Mouse (Mus musculus) brain, adult 2 months (tissue): Measurements from ENCODE around the gene Fam185a.
A peak's percentile ranks its signal among the peaks of the same experiment; 100 is the strongest.

Experiments used
- DNase-seq: peaks from one replicate; pipeline ENCODE4 v3.0.0; 2011; ENCODE audit warnings: low read depth, low spot score

The Fam185a gene

DNA sequence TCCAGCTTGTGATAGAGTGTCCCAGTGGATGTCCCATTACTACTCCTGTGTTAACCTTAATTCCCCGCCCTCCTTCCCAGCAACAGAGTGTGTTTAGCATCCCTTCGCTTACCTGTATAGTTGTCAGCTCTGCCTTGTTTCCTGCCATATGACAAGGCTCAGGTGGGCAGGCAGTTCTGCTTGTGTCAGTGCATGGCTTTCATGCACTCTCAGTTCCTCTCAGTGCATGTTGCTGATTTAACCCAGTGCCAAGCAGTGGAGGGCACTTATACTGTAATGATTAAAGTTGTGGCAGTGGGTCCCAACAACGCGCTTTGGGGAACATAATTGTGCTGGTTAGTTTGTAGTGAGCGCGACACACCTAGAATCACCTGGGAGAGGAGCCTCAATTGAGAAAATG is 1.9 kb downstream of the Fam185a start:
- no peak for DNase-seq

GRCm38 (mm10) chr5:21434148-21434929 is 9.6 kb downstream of the Fam185a start:
- DNase-seq, result peak; percentile 89

GRCm38 (mm10) chr5:21436471-21436975 is 11.8 kb downstream of the Fam185a start:
- no peak for DNase-seq

- no peak for DNase-seq
Observed at GRCm38 (mm10) chr5:21438428-21438827, 13.7 kb downstream of the Fam185a start.

DNA sequence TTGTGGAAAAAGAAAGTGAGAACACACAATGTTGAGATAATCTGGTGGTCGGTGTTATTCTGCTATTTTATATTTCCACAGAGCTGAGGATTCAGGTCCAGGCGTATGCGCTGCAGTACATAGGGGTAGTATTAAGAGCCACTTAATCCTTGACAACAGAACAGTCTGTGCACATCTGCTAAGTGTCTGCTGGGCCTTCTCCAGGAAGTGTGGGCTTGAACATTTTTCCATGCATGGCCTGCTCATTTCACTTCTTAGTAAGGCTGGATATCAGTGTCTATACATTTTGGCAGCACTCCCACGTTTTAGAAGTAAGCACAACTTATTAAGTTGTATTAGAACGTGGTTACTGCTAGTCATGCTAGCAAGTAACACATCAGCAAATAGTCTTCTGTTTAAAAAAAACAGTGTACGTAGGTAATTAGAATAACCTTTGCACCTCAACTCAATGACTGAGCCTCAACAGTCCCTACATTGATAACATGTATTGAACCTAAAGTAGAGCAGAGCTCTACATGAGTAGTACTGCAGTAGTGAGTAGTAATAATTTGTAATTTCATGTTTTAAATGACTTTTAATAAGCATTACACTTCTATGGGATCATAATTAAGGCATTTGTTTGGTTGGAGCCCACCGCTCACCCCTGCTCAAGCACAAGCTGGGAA is 14.8 kb downstream of the Fam185a start:
- peak; percentile 10 for DNase-seq

- DNase-seq, result peak; percentile 8
Observed at GRCm38 (mm10) chr5:21440833-21441530, 16.2 kb downstream of the Fam185a start.

GRCm38 (mm10) chr5:21467387-21467786 is 42.6 kb downstream of the Fam185a start:
- DNase-seq, result no peak

GRCm38 (mm10) chr5:21468100-21468499 is 43.3 kb downstream of the Fam185a start:
- DNase-seq, result peak; percentile 15

- peak; percentile 51 for DNase-seq
Observed at GRCm38 (mm10) chr5:21478428-21478827, 53.7 kb downstream of the Fam185a start.

DNA sequence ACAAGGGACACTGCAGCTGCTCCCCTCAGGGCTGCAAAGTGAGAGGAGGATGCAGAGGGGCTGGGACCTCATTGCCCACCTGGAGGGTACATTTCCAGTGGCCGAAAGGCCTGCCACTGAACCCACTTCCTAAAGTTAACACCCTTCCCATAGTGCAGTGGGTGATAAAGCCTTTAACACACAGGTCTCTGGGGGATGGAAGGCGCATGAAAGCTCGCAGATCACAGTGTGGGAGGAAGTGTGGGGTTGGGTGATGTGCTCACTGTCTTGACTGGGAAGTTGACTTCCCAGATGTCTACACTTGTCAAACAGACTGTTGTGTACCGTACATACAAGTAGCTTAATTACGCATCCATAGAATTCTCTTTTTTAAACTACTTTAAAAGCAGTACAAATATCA is 55.0 kb downstream of the Fam185a start:
- peak; percentile 50 for DNase-seq

DNA sequence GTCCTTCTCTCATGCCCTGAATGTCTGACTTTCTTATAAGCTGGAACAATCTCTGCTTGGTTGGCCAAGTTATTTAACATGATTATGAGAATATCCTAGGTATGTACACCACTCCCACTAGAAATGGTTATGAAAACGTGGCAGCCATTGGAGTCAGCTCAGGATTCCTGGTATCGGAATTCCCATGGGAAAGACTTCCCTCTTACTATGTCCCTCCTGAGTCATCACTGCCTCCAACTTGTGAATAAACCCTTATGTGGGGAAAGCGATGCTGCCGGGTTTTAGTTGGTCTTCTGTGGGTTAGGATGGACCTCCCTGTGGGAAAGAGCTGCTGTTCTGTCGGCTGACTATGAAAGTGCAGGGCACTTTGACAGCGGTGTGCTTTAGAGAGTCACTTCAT is 56.8 kb downstream of the Fam185a start:
- DNase-seq, result no peak

DNA sequence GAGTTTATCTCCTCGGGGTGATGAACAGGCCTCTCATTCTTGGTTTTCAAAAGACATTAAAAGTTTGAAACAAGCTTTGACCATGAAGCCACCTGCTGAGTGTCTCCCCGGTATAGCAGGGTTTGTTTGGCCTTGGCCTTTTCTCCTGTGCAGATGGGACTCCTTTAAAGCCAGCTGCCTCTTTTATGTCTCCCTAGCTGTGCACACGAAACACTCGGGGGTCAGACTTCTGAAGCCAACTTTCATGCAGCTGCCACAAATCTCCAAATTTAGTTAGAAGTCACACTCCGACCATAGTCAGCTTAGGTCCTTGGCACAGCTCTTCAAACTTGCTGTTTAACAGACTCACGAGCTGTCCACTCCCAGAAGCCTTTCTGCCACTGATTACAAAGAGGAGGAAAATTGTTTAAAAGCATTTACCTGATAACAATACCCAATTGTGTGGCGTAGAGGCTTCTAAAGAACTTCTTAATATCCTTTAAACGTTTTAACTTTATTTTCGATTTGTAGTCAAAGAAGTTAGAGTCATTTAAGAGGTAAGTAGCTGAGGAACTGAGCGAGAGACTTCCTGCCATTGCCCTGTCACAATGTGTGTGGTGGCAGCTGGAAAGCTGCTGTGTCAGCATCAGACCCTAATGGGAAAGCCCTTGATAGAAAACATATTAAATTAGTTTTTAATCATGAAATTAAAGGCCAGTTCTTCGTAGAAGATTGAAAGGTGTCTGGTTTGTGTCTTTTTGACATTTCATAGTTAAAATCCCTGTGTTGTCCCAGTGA is 57.9 kb downstream of the Fam185a start:
- peak; percentile 14 for DNase-seq

GRCm38 (mm10) chr5:21483275-21483674 is 58.5 kb downstream of the Fam185a start:
- no peak for DNase-seq

DNA sequence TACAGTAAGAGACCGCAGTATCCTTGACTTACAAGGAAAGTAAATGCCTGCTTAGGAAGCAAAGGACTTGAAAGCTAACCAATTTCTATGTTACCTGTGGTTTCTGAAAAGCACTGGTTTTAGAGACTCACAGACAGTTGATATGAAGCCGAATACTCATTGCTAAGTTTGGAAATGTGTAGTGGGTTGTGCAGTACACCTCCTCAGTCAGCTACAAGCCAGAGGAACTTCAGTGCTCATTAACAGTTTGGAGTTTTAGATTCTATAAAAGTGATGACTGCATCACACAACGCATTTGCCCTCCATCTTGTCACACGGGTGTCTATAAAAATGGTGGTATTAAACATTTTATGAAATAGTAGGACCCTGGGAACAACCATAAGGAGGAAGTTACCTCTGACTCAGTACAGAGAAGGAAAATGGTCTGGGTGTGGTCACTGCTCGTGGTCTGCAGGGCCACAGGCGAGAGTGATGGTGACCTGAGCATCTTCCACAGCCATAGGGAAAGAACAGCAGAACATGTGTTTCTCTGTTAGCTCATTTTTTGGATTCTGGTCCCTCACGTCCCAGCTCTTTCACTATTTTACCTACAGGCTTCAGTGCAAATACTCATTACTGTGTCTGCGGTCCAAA is 60.6 kb downstream of the Fam185a start:
- DNase-seq, result peak; percentile 40

DNA sequence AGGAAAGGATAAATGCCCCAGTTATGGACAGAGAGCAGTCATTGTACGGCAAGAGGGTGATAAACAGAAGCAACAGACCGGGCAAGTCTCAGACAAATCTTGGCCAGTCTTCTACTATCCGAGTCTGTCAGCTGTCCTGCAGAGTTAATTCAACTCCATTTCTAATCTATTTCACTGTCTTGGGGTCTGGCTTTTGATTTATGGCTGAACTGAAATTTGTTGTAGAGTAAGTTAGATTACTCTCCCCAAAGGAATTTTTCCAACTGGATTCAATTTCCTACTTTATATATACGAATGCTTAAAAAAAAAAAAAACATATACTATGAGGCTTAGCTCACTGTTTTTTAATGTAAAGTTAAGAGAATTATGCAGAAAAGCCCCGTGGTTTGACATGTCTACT is 62.0 kb downstream of the Fam185a start:
- no peak for DNase-seq

DNA sequence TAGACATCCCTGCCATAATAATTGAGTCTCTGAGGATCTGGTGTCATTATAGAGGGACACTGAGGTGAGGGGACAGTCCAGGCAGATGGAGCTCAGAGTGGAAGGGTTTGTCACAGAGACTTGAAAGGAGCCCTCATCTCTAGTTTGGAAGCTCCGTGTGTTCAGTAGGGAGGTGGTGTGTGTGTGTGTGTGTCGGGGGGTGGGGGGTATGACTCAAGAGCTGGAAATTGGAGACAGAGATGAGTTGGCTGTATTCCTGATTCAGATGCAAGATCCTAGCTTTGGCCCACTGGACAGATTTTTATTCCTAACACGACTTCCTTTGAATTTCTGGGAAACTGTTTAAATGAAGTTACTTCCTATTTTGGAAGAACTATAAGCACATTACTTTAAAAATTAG is 62.5 kb downstream of the Fam185a start:
- DNase-seq, result peak; percentile 49

DNA sequence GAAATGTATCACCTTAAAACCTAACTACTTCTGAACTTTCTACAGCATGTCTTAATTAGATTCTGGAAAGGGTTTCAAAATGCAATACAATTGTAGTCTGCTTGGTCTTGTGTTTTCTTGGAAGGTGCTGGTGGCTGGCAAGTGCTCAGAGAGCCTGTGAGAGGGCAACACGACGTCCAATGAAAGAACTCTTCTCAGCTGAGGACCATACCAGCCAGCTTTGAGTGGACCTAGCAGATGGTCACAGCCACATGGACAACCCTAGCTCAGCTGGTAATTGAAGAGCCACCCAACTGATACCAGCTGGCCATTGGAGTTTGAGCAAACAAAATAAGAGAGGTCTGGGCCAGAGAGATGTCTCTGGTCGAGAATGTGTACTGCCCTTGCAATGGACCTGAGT is 63.0 kb downstream of the Fam185a start:
- peak; percentile 81 for DNase-seq

GRCm38 (mm10) chr5:21488506-21488905 is 63.7 kb downstream of the Fam185a start:
- DNase-seq, result peak; percentile 57

DNA sequence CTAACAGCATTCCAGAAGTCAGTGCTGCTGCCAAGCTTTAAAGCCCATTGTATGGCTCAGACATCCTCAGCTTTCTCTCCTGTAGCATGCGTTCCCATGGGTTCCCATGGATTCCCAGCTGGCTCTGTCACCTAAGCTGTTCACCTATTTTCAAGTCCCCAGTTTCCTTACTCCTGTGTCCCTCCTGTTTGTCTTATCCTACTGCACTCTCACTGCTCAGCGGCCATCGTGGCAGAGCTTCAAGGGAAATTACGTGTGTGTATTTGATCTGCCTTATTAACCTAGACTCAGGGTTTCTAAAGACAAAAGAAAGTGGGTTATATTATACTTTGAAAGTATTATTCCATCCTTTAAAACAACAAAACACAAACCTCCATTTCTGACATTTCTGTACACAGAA is 64.4 kb downstream of the Fam185a start:
- no peak for DNase-seq

- no peak for DNase-seq
Observed at GRCm38 (mm10) chr5:21491469-21491868, 66.7 kb downstream of the Fam185a start.

- no peak for DNase-seq
Observed at GRCm38 (mm10) chr5:21492213-21492612, 67.5 kb downstream of the Fam185a start.
